8 mouse cellular contexts compared by ENCODE assay signal in genomic region chr4:118138891-118139290, GRCm38 (mm10). TPM values are rescaled to one million over a fixed set of nuclear protein-coding genes. Genes with fewer than 3 reads are reported as not detected.
DNase-seq lines count a peak whose midpoint lies in the region; ATAC-seq and TF ChIP-seq lines count a peak whose summit lies in the region.

No protein-coding gene starts in this region.

- peaks cover 11% of the 10 kb centered on the region for H3K4me1 ChIP-seq in hindbrain, embryonic 13.5 days (replicated peaks)
- H3K4me1 ChIP-seq in hindbrain, embryonic 10.5 days (replicated peaks), result peaks cover 13% of the 10 kb centered on the region
- H3K4me1 ChIP-seq in hindbrain, postnatal 0 days (ENCODE audit: insufficient read depth, low read length), result peaks cover 4% of the 10 kb centered on the region
- no peaks in the 10 kb centered on the region for H3K4me1 ChIP-seq in forebrain, embryonic 11.5 days (replicated peaks; ENCODE audit: control insufficient read depth, insufficient read depth, low read length)

- no peak for ATAC-seq in hindbrain, embryonic 13.5 days (ENCODE audit: low FRiP score)
- ATAC-seq in common myeloid progenitor, adult 5-6 weeks (replicated peaks; ENCODE audit: low read depth, poor library complexity, severe bottlenecking), result peak; percentile 30; the same call in 1 of the 2 replicates
- peak; percentile 46 for ATAC-seq in hindbrain, postnatal 0 days
- no peak for ATAC-seq in forebrain, embryonic 11.5 days (replicated peaks; ENCODE audit: low FRiP score)

- DNase-seq in hindbrain, embryonic 10.5 days (ENCODE audit: low spot score), result no peak
- peak; percentile 91 for DNase-seq in adipocyte (ENCODE audit: low spot score)
- peak; percentile 89 for DNase-seq in hindbrain, postnatal 0 days (ENCODE audit: low spot score)
- DNase-seq in lung, postnatal 10 days, result peak; percentile 71
- no peak for DNase-seq in forebrain, embryonic 11.5 days (ENCODE audit: low spot score)
- no peak for DNase-seq in neural tube, embryonic 10.5 days (ENCODE audit: extremely low spot score, low spot score)

- no peak overlapping the region for H3K4me2 ChIP-seq in hindbrain, embryonic 13.5 days
- no peak overlapping the region for H3K4me2 ChIP-seq in hindbrain, postnatal 0 days (ENCODE audit: low read depth, low read length)
- no peak overlapping the region for H3K4me2 ChIP-seq in forebrain, embryonic 11.5 days (ENCODE audit: low read depth, low read length, severe bottlenecking)

- no peaks in the 10 kb centered on the region for H3K27me3 ChIP-seq in hindbrain, embryonic 13.5 days
- H3K27me3 ChIP-seq in hindbrain, embryonic 10.5 days (ENCODE audit: insufficient read depth, poor library complexity, severe bottlenecking), result no peaks in the 10 kb centered on the region
- H3K27me3 ChIP-seq in hindbrain, postnatal 0 days (ENCODE audit: insufficient read depth, low read length), result no peaks in the 10 kb centered on the region
- H3K27me3 ChIP-seq in forebrain, embryonic 11.5 days (ENCODE audit: control insufficient read depth, insufficient read depth, low read length), result no peaks in the 10 kb centered on the region

- H3K4me3 ChIP-seq in hindbrain, embryonic 13.5 days, result no peak overlapping the region
- H3K4me3 ChIP-seq in hindbrain, embryonic 10.5 days, result no peak overlapping the region
- H3K4me3 ChIP-seq in hindbrain, postnatal 0 days (ENCODE audit: low read length), result no peak overlapping the region
- H3K4me3 ChIP-seq in forebrain, embryonic 11.5 days (ENCODE audit: low read depth, low read length), result no peak overlapping the region

- WGBS in hindbrain, embryonic 13.5 days, result 72% methylated on average over 5 of the region's 5 CpGs
- WGBS in hindbrain, embryonic 10.5 days, result 91% methylated on average over 5 of the region's 5 CpGs
- 28% methylated on average over 5 of the region's 5 CpGs for WGBS in hindbrain, postnatal 0 days
- WGBS in forebrain, embryonic 11.5 days, result 93% methylated on average over 5 of the region's 5 CpGs

- peak; percentile 47 for TF ChIP-seq CTCF in hindbrain, postnatal 0 days (IDR thresholded peaks at IDR 0.05; ENCODE audit: low read depth)

- H3K36me3 ChIP-seq in hindbrain, embryonic 13.5 days, result peaks cover 72% of the 10 kb centered on the region
- peaks cover 76% of the 10 kb centered on the region for H3K36me3 ChIP-seq in hindbrain, embryonic 10.5 days
- H3K36me3 ChIP-seq in hindbrain, postnatal 0 days (ENCODE audit: insufficient read depth, low read length), result peaks cover 34% of the 10 kb centered on the region
- peaks cover 11% of the 10 kb centered on the region; the same call in 1 of the 2 replicates for H3K36me3 ChIP-seq in forebrain, embryonic 11.5 days (ENCODE audit: control insufficient read depth, insufficient read depth, low read length)

- H3K9ac ChIP-seq in hindbrain, embryonic 13.5 days, result no peak overlapping the region
- H3K9ac ChIP-seq in hindbrain, postnatal 0 days (replicated peaks; ENCODE audit: low read length), result no peak overlapping the region
- H3K9ac ChIP-seq in forebrain, embryonic 11.5 days (ENCODE audit: low read length), result no peak overlapping the region

- no peaks in the 10 kb centered on the region for H3K9me3 ChIP-seq in hindbrain, embryonic 13.5 days
- H3K9me3 ChIP-seq in hindbrain, embryonic 10.5 days, result no peaks in the 10 kb centered on the region
- H3K9me3 ChIP-seq in hindbrain, postnatal 0 days (ENCODE audit: low read length), result no peaks in the 10 kb centered on the region
- H3K9me3 ChIP-seq in forebrain, embryonic 11.5 days (ENCODE audit: control insufficient read depth, low read length), result no peaks in the 10 kb centered on the region

- H3K27ac ChIP-seq in hindbrain, embryonic 13.5 days, result peak overlapping the region; percentile 35; the same call in 1 of the 2 replicates
- H3K27ac ChIP-seq in hindbrain, embryonic 10.5 days, result no peak overlapping the region
- peak overlapping the region; percentile 62; the same call in 1 of the 2 replicates for H3K27ac ChIP-seq in hindbrain, postnatal 0 days
- H3K27ac ChIP-seq in forebrain, embryonic 11.5 days (ENCODE audit: low read depth, low read length), result no peak overlapping the region

RNA-seq across cellular contexts. Expression of gene St3gal3, which starts 4.2 kb away (rescaled TPM):
- polyA plus RNA-seq in hindbrain, embryonic 13.5 days (2015; fragmentation: Nextera tagmentation; extraction: Ambion mirVana), result 10.5 and 10.8 TPM in 2 replicates
- 6.2 and 10.8 TPM in 2 replicates for polyA plus RNA-seq in hindbrain, embryonic 10.5 days (2016; fragmentation: Nextera tagmentation; extraction: Ambion mirVana)
- total RNA-seq in common myeloid progenitor, adult 5-6 weeks (2017), result 9.2 and 11.0 TPM in 2 replicates
- total RNA-seq in hindbrain, postnatal 0 days (2014; rRNA removed), result 50.2 and 50.9 TPM in 2 replicates
- polyA plus RNA-seq in hindbrain, postnatal 0 days (2015; fragmentation: Nextera tagmentation; extraction: Ambion mirVana), result 11.3 and 11.8 TPM in 2 replicates
- polyA plus RNA-seq in forebrain, embryonic 11.5 days (2014; fragmentation: Nextera tagmentation; extraction: Ambion mirVana), result 7.6 and 8.5 TPM in 2 replicates

RNA-seq across cellular contexts. Expression of gene Kdm4a, which starts 41.0 kb away (rescaled TPM):
- polyA plus RNA-seq in hindbrain, embryonic 13.5 days (2015; fragmentation: Nextera tagmentation; extraction: Ambion mirVana), result 52.0 and 55.1 TPM in 2 replicates
- polyA plus RNA-seq in hindbrain, embryonic 10.5 days (2016; fragmentation: Nextera tagmentation; extraction: Ambion mirVana), result 33.9 and 40.2 TPM in 2 replicates
- 32.6 and 34.3 TPM in 2 replicates for total RNA-seq in common myeloid progenitor, adult 5-6 weeks (2017)
- 87.1 and 93.7 TPM in 2 replicates for total RNA-seq in hindbrain, postnatal 0 days (2014; rRNA removed)
- polyA plus RNA-seq in hindbrain, postnatal 0 days (2015; fragmentation: Nextera tagmentation; extraction: Ambion mirVana), result 32.5 and 33.6 TPM in 2 replicates
- 62.3 and 67.9 TPM in 2 replicates for polyA plus RNA-seq in forebrain, embryonic 11.5 days (2014; fragmentation: Nextera tagmentation; extraction: Ambion mirVana)

Comparison
In these comparisons a context has a peak if more than half of its experiments do, and no peak if none do; other contexts are left out.
1. ATAC-seq: peak in common myeloid progenitor, adult 5-6 weeks (single experiment) and hindbrain, postnatal 0 days (single experiment); none in hindbrain, embryonic 13.5 days (single experiment) and forebrain, embryonic 11.5 days (single experiment).
2. H3K27ac ChIP-seq: peak in hindbrain, embryonic 13.5 days (single experiment) and hindbrain, postnatal 0 days (single experiment); none in hindbrain, embryonic 10.5 days (single experiment) and forebrain, embryonic 11.5 days (single experiment).
3. DNase-seq: peak in adipocyte (single experiment), hindbrain, postnatal 0 days (single experiment) and lung, postnatal 10 days (single experiment); none in hindbrain, embryonic 10.5 days (single experiment), forebrain, embryonic 11.5 days (single experiment) and neural tube, embryonic 10.5 days (single experiment).